Mouse (Mus musculus) embryonic facial prominence, embryonic 10.5 days (tissue): Measurements from ENCODE around the gene Mast4. TPM values are rescaled to one million over a fixed set of nuclear protein-coding genes. Genes with fewer than 3 reads are reported as not detected.

Experiments
- DNase-seq: peaks from one replicate; pipeline ENCODE4 v3.0.0-alpha.2; 2017; ENCODE audit warnings: low spot score
- H3K27ac ChIP-seq: fragments of 300-500 bp; sonication (generic); replicated peaks from 2 replicates; pipeline ENCODE4 v1.5.1; 2016; ENCODE audit warnings: mild to moderate bottlenecking
- H3K27me3 ChIP-seq: fragments of 300-500 bp; sonication (generic); replicated peaks from 2 replicates; pipeline ENCODE4 v1.6.1; 2016; ENCODE audit warnings: low read depth, mild to moderate bottlenecking; ENCODE audit not compliant: poor library complexity, severe bottlenecking
- H3K36me3 ChIP-seq: fragments of 300-500 bp; sonication (generic); replicated peaks from 2 replicates; pipeline ENCODE4 v1.6.1; 2016; ENCODE audit warnings: mild to moderate bottlenecking, moderate library complexity
- H3K4me1 ChIP-seq: fragments of 300-500 bp; sonication (generic); 2 replicates; pipeline ENCODE4 v1.6.1; 2016
- H3K4me3 ChIP-seq: fragments of 300-500 bp; sonication (generic); 2 replicates; pipeline ENCODE4 v1.5.1; 2016; ENCODE audit warnings: mild to moderate bottlenecking, moderate library complexity
- H3K9me3 ChIP-seq: fragments of 300-500 bp; sonication (generic); 2 replicates; pipeline ENCODE4 v1.6.1; 2016; ENCODE audit warnings: mild to moderate bottlenecking
- WGBS: fragments of 180-500 bp; shearing (Covaris S2); methylation state at CpG from one replicate; pipeline ENCODE4 v1.1.7; 2016; 5-methylcytosine and 5-hydroxymethylcytosine counted together
- polyA plus RNA-seq: library from polyadenylated mRNA; unstranded; fragments of >200 nt; fragmentation: Nextera tagmentation; extraction: Ambion mirVana; gene quantifications from 2 replicates; pipeline ENCODE4 v1.2.1, GENCODE M21; 2016

Mast4 gene
- polyA plus RNA-seq, 1 experiment from 2014 or later, result 23.0 TPM

DNA sequence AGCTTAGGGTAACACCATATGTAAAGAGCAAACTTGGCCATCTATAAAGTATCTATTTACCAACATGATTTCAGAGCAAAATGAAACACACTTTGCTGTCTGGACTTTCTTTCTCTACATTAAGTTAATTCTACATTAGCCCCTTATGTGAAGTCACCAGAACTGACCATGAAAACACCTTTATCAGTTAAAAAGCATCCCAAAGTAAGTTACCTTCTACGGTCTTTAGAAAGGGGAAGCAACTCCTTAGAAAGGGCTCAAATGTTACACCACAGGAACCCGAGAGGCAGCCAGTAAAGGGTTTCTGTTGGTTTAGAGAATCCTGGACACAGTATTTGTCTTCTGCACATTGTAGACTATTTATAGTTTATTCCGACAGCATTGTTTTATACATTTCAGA lies 441.5 kb downstream of the Mast4 start:
- no peaks in the 10 kb centered on the region for H3K36me3 ChIP-seq
- no peak overlapping the region for H3K4me3 ChIP-seq
- H3K4me1 ChIP-seq, result peaks cover 35% of the 10 kb centered on the region
- H3K9me3 ChIP-seq, result no peaks in the 10 kb centered on the region
- no peak overlapping the region for H3K27ac ChIP-seq
- WGBS, result 94% methylated on average over 3 of the region's 3 CpGs
- DNase-seq, result no peak
- H3K27me3 ChIP-seq, result no peaks in the 10 kb centered on the region

GRCm38 (mm10) chr13:102889989-102890388 lies 444.3 kb downstream of the Mast4 start:
- DNase-seq, result no peak
- no peaks in the 10 kb centered on the region for H3K27me3 ChIP-seq
- WGBS, result 83% methylated on average over 10 of the region's 10 CpGs
- H3K36me3 ChIP-seq, result no peaks in the 10 kb centered on the region
- H3K27ac ChIP-seq, result no peak overlapping the region
- H3K4me1 ChIP-seq, result peaks cover 26% of the 10 kb centered on the region
- H3K4me3 ChIP-seq, result no peak overlapping the region
- H3K9me3 ChIP-seq, result no peaks in the 10 kb centered on the region

DNA sequence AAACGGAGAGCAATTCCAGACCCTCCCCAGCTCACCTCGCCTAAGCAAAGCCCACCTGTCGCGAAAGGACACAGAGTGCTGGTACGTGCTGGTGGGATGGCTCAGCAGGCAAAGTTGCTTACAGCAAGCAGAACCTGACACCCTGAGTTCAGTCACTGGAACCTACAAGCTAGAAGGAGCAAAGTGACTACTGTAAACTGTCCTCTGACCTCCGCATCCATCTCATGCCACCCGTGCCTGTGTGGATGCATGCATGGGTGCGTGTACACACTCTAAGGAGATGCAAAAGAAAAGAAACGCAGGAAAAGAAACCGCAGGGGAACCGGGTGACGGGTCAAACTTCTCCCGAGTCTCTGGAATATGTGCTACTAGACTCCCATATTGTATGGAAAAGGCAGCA lies 444.8 kb downstream of the Mast4 start:
- H3K9me3 ChIP-seq, result no peaks in the 10 kb centered on the region
- H3K4me3 ChIP-seq, result no peak overlapping the region
- H3K27me3 ChIP-seq, result no peaks in the 10 kb centered on the region
- no peaks in the 10 kb centered on the region for H3K36me3 ChIP-seq
- WGBS, result 83% methylated on average over 13 of the region's 13 CpGs
- no peak for DNase-seq
- 0 out of 2 replicates have a peak overlapping the region, but pooled peaks have one; percentile 12 for H3K27ac ChIP-seq
- peaks cover 22% of the 10 kb centered on the region for H3K4me1 ChIP-seq

DNA sequence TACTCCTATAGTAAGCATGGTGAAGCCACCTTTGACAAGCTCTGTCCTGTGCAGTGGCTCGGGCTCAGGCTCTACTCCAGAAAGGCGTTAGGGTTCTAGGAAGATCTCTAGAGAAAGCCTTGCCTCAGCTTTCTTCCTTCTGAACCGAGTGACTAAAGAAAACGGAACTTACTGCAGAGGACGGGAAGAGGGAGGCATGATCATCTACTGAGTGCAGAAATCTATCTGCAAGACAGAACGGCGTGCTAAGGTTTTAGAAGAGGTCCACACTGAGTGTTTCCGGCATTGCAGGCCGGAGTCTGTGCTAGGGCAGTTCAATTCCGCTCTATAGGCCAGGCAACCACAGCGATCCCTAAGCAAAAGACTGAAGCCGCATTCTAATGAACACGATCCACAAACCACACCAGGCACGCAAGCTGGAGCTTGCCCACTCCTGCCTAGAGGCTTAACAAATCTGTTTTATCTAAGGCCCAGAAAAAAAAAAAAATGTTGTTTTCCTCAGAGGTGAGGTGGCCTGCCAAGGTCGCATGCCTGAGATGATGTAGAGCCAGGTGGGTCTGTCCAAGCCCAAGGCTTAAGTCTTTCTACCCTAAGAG lies 445.3 kb downstream of the Mast4 start:
- 81% methylated on average over 15 of the region's 15 CpGs for WGBS
- no peaks in the 10 kb centered on the region for H3K27me3 ChIP-seq
- no peak overlapping the region for H3K27ac ChIP-seq
- no peak overlapping the region for H3K4me3 ChIP-seq
- no peaks in the 10 kb centered on the region for H3K9me3 ChIP-seq
- H3K36me3 ChIP-seq, result no peaks in the 10 kb centered on the region
- peaks cover 16% of the 10 kb centered on the region for H3K4me1 ChIP-seq
- no peak for DNase-seq

GRCm38 (mm10) chr13:102888211-102888610 lies 446.1 kb downstream of the Mast4 start:
- no peak for DNase-seq
- Histone ChIP-seq H3K36me3 (no peaks in the 10 kb centered on the region), H3K9me3 (no peaks in the 10 kb centered on the region), H3K4me3 (no peak overlapping the region), H3K27me3 (no peaks in the 10 kb centered on the region), H3K27ac (no peak overlapping the region), H3K4me1 (peaks cover 10% of the 10 kb centered on the region)
- 64% methylated on average over 8 of the region's 8 CpGs for WGBS

DNA sequence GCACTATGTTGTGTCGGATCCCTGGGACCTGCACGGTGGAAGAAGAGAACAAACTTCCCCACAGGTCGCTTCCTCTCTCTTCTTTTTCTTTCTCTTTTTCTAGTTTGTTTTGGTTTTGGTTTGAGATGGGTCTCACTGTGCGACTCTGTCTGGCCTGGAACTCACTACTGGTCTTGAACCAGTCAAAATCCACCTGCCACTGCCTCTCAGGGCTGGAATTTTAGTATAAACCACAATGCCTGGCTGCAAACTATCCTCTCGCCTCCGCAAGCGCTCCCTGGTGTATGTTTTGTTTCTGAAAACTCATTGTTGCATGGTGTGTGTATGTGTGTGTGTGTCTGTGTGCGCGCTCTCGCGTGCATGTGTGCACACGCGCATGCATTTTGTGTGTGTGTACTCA lies 446.8 kb downstream of the Mast4 start:
- Histone ChIP-seq H3K36me3 (no peaks in the 10 kb centered on the region), H3K27me3 (no peaks in the 10 kb centered on the region), H3K27ac (no peak overlapping the region), H3K4me3 (no peak overlapping the region), H3K9me3 (no peaks in the 10 kb centered on the region), H3K4me1 (peaks cover 10% of the 10 kb centered on the region)
- DNase-seq, result no peak
- 96% methylated on average over 13 of the region's 13 CpGs for WGBS

- no peak overlapping the region for H3K4me3 ChIP-seq
- DNase-seq, result no peak
- no peaks in the 10 kb centered on the region for H3K27me3 ChIP-seq
- H3K9me3 ChIP-seq, result no peaks in the 10 kb centered on the region
- WGBS, result 92% methylated on average over 8 of the region's 8 CpGs
- H3K4me1 ChIP-seq, result peaks cover 10% of the 10 kb centered on the region
- H3K27ac ChIP-seq, result no peak overlapping the region
- H3K36me3 ChIP-seq, result no peaks in the 10 kb centered on the region
These were observed 447.5 kb downstream of the Mast4 start for GRCm38 (mm10) chr13:102886788-102887187.

DNA sequence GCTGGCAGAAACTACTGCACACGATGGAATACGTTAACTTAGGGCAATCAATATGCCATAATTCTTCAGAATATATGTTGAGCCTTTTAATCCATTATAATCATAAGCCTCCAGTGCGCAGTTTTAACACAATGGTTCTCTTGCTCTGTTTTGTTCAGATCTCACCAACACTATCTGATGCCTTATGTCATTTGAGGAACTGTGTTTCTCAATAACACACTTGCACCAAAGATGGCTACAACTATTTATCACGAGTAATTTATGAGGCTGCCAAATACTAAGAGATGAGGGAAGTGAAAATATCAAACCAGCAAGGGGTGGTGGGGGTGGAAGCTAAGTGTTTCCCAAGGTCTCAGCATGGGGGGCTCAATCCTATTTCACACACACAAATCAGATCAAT lies 448.1 kb downstream of the Mast4 start:
- H3K27ac ChIP-seq, result no peak overlapping the region
- no peak for DNase-seq

GRCm38 (mm10) chr13:102880381-102881076 lies 453.8 kb downstream of the Mast4 start:
- H3K27ac ChIP-seq, result no peak overlapping the region
- WGBS, result 95% methylated on average over 7 of the region's 7 CpGs
- no peak overlapping the region for H3K4me3 ChIP-seq
- no peaks in the 10 kb centered on the region for H3K36me3 ChIP-seq
- no peak for DNase-seq
- H3K27me3 ChIP-seq, result no peaks in the 10 kb centered on the region
- H3K9me3 ChIP-seq, result no peaks in the 10 kb centered on the region
- peaks cover 22% of the 10 kb centered on the region for H3K4me1 ChIP-seq

More for the DNA sequence above, 448.1 kb downstream of the Mast4 start:
- Histone ChIP-seq H3K27me3 (no peaks in the 10 kb centered on the region), H3K4me3 (no peak overlapping the region), H3K9me3 (no peaks in the 10 kb centered on the region), H3K4me1 (peaks cover 10% of the 10 kb centered on the region), H3K36me3 (no peaks in the 10 kb centered on the region)
- 94% methylated on average over 4 of the region's 4 CpGs for WGBS

GRCm38 (mm10) chr13:102878631-102879030 lies 455.7 kb downstream of the Mast4 start:
- WGBS, result 73% methylated on average over 6 of the region's 6 CpGs
- no peak overlapping the region; the same call in 1 of the 2 replicates for H3K27ac ChIP-seq
- no peaks in the 10 kb centered on the region for H3K27me3 ChIP-seq
- no peak overlapping the region for H3K4me3 ChIP-seq
- peaks cover 32% of the 10 kb centered on the region for H3K4me1 ChIP-seq
- no peaks in the 10 kb centered on the region for H3K36me3 ChIP-seq
- H3K9me3 ChIP-seq, result no peaks in the 10 kb centered on the region
- no peak for DNase-seq

- H3K4me3 ChIP-seq, result no peak overlapping the region
- H3K27ac ChIP-seq, result no peak overlapping the region
- peaks cover 38% of the 10 kb centered on the region for H3K4me1 ChIP-seq
- H3K27me3 ChIP-seq, result no peaks in the 10 kb centered on the region
- no peaks in the 10 kb centered on the region for H3K36me3 ChIP-seq
- H3K9me3 ChIP-seq, result no peaks in the 10 kb centered on the region
- 86% methylated on average over 12 of the region's 12 CpGs for WGBS
- DNase-seq, result no peak
These were observed 456.5 kb downstream of the Mast4 start for GRCm38 (mm10) chr13:102877766-102878325.

DNA sequence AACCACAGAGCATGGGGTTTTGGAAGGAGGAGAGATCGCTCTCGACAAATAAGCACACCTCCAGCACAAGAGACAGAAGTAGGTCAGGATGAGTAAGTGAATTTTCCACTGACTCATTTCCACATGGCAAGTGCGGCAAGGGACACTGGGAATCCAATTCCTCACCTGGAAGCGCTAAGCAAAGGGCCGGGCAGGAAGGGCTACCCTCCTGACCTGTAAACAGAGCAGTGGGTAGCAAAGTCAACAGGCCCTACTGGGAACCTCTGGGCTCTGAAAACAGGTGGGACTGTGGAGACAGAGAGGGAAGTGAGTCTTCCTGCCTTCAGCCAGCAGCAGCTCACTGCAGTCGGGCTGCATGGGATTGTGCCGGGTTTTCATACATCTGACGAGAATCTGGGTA lies 457.1 kb downstream of the Mast4 start:
- Histone ChIP-seq H3K4me3 (no peak overlapping the region), H3K9me3 (no peaks in the 10 kb centered on the region), H3K4me1 (peaks cover 42% of the 10 kb centered on the region), H3K27me3 (no peaks in the 10 kb centered on the region), H3K36me3 (no peaks in the 10 kb centered on the region), H3K27ac (no peak overlapping the region)
- DNase-seq, result peak; percentile 3
- 76% methylated on average over 8 of the region's 8 CpGs for WGBS

- Histone ChIP-seq H3K4me1 (peaks cover 43% of the 10 kb centered on the region), H3K9me3 (no peaks in the 10 kb centered on the region), H3K4me3 (no peak overlapping the region), H3K36me3 (no peaks in the 10 kb centered on the region), H3K27ac (no peak overlapping the region), H3K27me3 (no peaks in the 10 kb centered on the region)
- no peak for DNase-seq
- WGBS, result 72% methylated on average over 8 of the region's 8 CpGs
These were observed 458.8 kb downstream of the Mast4 start for GRCm38 (mm10) chr13:102875520-102875919.
